12 mouse cellular contexts compared by ENCODE assay signal in genomic region chr5:141302287-141302694, GRCm38 (mm10).
DNase-seq lines count a peak whose midpoint lies in the region; ATAC-seq and TF ChIP-seq lines count a peak whose summit lies in the region.
"Had no signal": no experiment of that assay in that cellular context is flagged by ENCODE, and none has a peak within 500 bp of the region (broad histone marks: within the 10 kb centered on the region; RNA-seq: fewer than 3 reads in every experiment).

No protein-coding gene starts in this region.

- H3K9me3 ChIP-seq in intestine, embryonic 15.5 days: no peaks in the 10 kb centered on the region
- H3K9me3 ChIP-seq in intestine, postnatal 0 days (ENCODE audit: control insufficient read depth): no peaks in the 10 kb centered on the region
- H3K9me3 ChIP-seq in lung, embryonic 14.5 days (ENCODE audit: low read depth, low read length): no peaks in the 10 kb centered on the region
- no peaks in the 10 kb centered on the region for H3K9me3 ChIP-seq in stomach, embryonic 15.5 days
- no peaks in the 10 kb centered on the region for H3K9me3 ChIP-seq in kidney, embryonic 16.5 days (ENCODE audit: low read length)
- H3K9me3 ChIP-seq: limb, embryonic 12.5 days had no signal

- H3K27ac ChIP-seq in intestine, embryonic 15.5 days: no peak overlapping the region
- no peak overlapping the region for H3K27ac ChIP-seq in intestine, postnatal 0 days (ENCODE audit: low read depth, low read length)
- no peak overlapping the region for H3K27ac ChIP-seq in lung, embryonic 14.5 days (ENCODE audit: low read depth)
- H3K27ac ChIP-seq in stomach, embryonic 15.5 days: peak overlapping the region; percentile 53; the same call in 1 of the 2 replicates
- no peak overlapping the region for H3K27ac ChIP-seq in kidney, embryonic 16.5 days (ENCODE audit: low read length)
- H3K27ac ChIP-seq: limb, embryonic 12.5 days had no signal

- ATAC-seq in intestine, embryonic 15.5 days: peak; percentile 51
- ATAC-seq in intestine, postnatal 0 days: no peak
- peak; percentile 95 for ATAC-seq in lung, embryonic 14.5 days (ENCODE audit: insufficient read depth)
- ATAC-seq in stomach, embryonic 15.5 days (ENCODE audit: insufficient read depth, low FRiP score, low read depth): no peak
- ATAC-seq in kidney, embryonic 16.5 days (ENCODE audit: low FRiP score, low TSS enrichment): no peak

- no peaks in the 10 kb centered on the region for H3K36me3 ChIP-seq in intestine, embryonic 15.5 days
- no peaks in the 10 kb centered on the region for H3K36me3 ChIP-seq in intestine, postnatal 0 days (ENCODE audit: control insufficient read depth, insufficient read depth)
- no peaks in the 10 kb centered on the region for H3K36me3 ChIP-seq in lung, embryonic 14.5 days (ENCODE audit: insufficient read depth)
- no peaks in the 10 kb centered on the region for H3K36me3 ChIP-seq in stomach, embryonic 15.5 days
- no peaks in the 10 kb centered on the region for H3K36me3 ChIP-seq in kidney, embryonic 16.5 days (ENCODE audit: insufficient read depth, low read length)
- H3K36me3 ChIP-seq: limb, embryonic 12.5 days had no signal

- TF ChIP-seq CTCF in intestine, postnatal 0 days (IDR thresholded peaks at IDR 0.05; ENCODE audit: low read depth): no peak
- TF ChIP-seq CTCF in lung, embryonic 14.5 days (IDR thresholded peaks at IDR 0.05; ENCODE audit: low read depth): no peak

- peaks cover 3% of the 10 kb centered on the region; the same call in 1 of the 2 replicates for H3K4me1 ChIP-seq in intestine, embryonic 15.5 days (replicated peaks)
- H3K4me1 ChIP-seq in intestine, postnatal 0 days (replicated peaks; ENCODE audit: control insufficient read depth, insufficient read depth, low read length): no peaks in the 10 kb centered on the region
- no peaks in the 10 kb centered on the region for H3K4me1 ChIP-seq in lung, embryonic 14.5 days (ENCODE audit: insufficient read depth)
- H3K4me1 ChIP-seq in stomach, embryonic 15.5 days: peaks cover 2% of the 10 kb centered on the region
- no peaks in the 10 kb centered on the region for H3K4me1 ChIP-seq in kidney, embryonic 16.5 days (ENCODE audit: insufficient read depth, low read length)

- no peak overlapping the region for H3K4me3 ChIP-seq in intestine, embryonic 15.5 days (replicated peaks)
- no peak overlapping the region for H3K4me3 ChIP-seq in intestine, postnatal 0 days (ENCODE audit: low read depth, low read length)
- no peak overlapping the region for H3K4me3 ChIP-seq in lung, embryonic 14.5 days (ENCODE audit: low read depth, low read length)
- H3K4me3 ChIP-seq in stomach, embryonic 15.5 days (replicated peaks): no peak overlapping the region
- H3K4me3 ChIP-seq in kidney, embryonic 16.5 days (ENCODE audit: low read length): no peak overlapping the region
- H3K4me3 ChIP-seq: limb, embryonic 12.5 days had no signal

- H3K27me3 ChIP-seq in intestine, embryonic 15.5 days (replicated peaks): no peaks in the 10 kb centered on the region
- H3K27me3 ChIP-seq in intestine, postnatal 0 days (replicated peaks; ENCODE audit: control insufficient read depth, insufficient read depth, low read length): no peaks in the 10 kb centered on the region
- H3K27me3 ChIP-seq in lung, embryonic 14.5 days (ENCODE audit: insufficient read depth, low read length): no peaks in the 10 kb centered on the region
- H3K27me3 ChIP-seq in stomach, embryonic 15.5 days (replicated peaks): no peaks in the 10 kb centered on the region
- no peaks in the 10 kb centered on the region for H3K27me3 ChIP-seq in kidney, embryonic 16.5 days (ENCODE audit: insufficient read depth, low read length)
- H3K27me3 ChIP-seq: limb, embryonic 12.5 days had no signal

- intact Hi-C loops in left cerebral cortex, postnatal 10 days (cut with DNase I): no loop called here

- 28% methylated on average over 4 of the region's 4 CpGs for WGBS in intestine, embryonic 15.5 days
- WGBS in intestine, postnatal 0 days: 22% methylated on average over 4 of the region's 4 CpGs
- WGBS in lung, embryonic 14.5 days: 12% methylated on average over 4 of the region's 4 CpGs
- 38% methylated on average over 4 of the region's 4 CpGs for whole genome bisulfite sequencing in stomach, embryonic 15.5 days
- 77% methylated on average over 4 of the region's 4 CpGs for WGBS in kidney, embryonic 16.5 days

- H3K9ac ChIP-seq in intestine, embryonic 15.5 days: no peak overlapping the region
- H3K9ac ChIP-seq in intestine, postnatal 0 days (ENCODE audit: low read depth, low read length): no peak overlapping the region
- no peak overlapping the region for H3K9ac ChIP-seq in lung, embryonic 14.5 days
- H3K9ac ChIP-seq in stomach, embryonic 15.5 days: no peak overlapping the region
- H3K9ac ChIP-seq in kidney, embryonic 16.5 days (replicated peaks; ENCODE audit: low read length): no peak overlapping the region
- H3K9ac ChIP-seq: limb, embryonic 12.5 days had no signal

- H3K4me2 ChIP-seq in intestine, embryonic 15.5 days (replicated peaks): no peak overlapping the region
- no peak overlapping the region; the same call in 1 of the 2 replicates for H3K4me2 ChIP-seq in intestine, postnatal 0 days (replicated peaks; ENCODE audit: low read depth)
- H3K4me2 ChIP-seq in lung, embryonic 14.5 days: no peak overlapping the region
- H3K4me2 ChIP-seq in stomach, embryonic 15.5 days: no peak overlapping the region
- no peak overlapping the region for H3K4me2 ChIP-seq in kidney, embryonic 16.5 days (replicated peaks; ENCODE audit: low read depth, low read length)
- H3K4me2 ChIP-seq: limb, embryonic 12.5 days had no signal

- DNase-seq in embryo, embryonic 10 days (ENCODE audit: low spot score): peak; percentile 10
- DNase-seq in embryo, embryonic 11 days: no peak
- DNase-seq in lung, embryonic 14.5 days: peak; percentile 90
- no peak for DNase-seq in left cerebral cortex, postnatal 10 days (ENCODE audit: extremely low spot score in 1 of 2, low spot score in 2 of 2)
- DNase-seq: adrenal gland, adult 8-10 months; kidney, postnatal 36 days; thymus, postnatal 14 days had no signal

Comparison
In these comparisons a context has a peak if more than half of its experiments do, and no peak if none do; other contexts are left out.
1. DNase-seq: peak in embryo, embryonic 10 days (single experiment) and lung, embryonic 14.5 days (single experiment); none in embryo, embryonic 11 days (single experiment) and left cerebral cortex, postnatal 10 days (0 of 2).
2. ATAC-seq: peak in intestine, embryonic 15.5 days (single experiment) and lung, embryonic 14.5 days (single experiment); none in intestine, postnatal 0 days (single experiment), stomach, embryonic 15.5 days (single experiment) and kidney, embryonic 16.5 days (single experiment).